Mouse (Mus musculus) hindbrain, embryonic 14.5 days (tissue): ENCODE data around the gene Tcf20. TPM values are rescaled to one million over a fixed set of nuclear protein-coding genes. Genes with fewer than 3 reads are reported as not detected.
A peak's percentile ranks its signal among the peaks of the same experiment; 100 is the strongest.

ENCODE experiments used
- ATAC-seq: fragments of 200-750 bp; cut with Nextera tagmentation; 2 replicates; pipeline ENCODE4 v1.8.0; 2017; ENCODE audit warnings: moderate number of reproducible peaks, mild to moderate bottlenecking, moderate TSS enrichment, moderate library complexity; ENCODE audit not compliant: low FRiP score
- DNase-seq: peaks from one replicate; pipeline ENCODE4 v3.0.0-alpha.2; 2015; ENCODE audit warnings: low spot score
- H3K27ac ChIP-seq: fragments of 300-500 bp; sonication (generic); 2 replicates; pipeline ENCODE4 v1.5.1; 2014; ENCODE audit warnings: mild to moderate bottlenecking, moderate library complexity
- H3K27me3 ChIP-seq: fragments of 300-500 bp; sonication (generic); 2 replicates; pipeline ENCODE4 v1.6.1; 2014; ENCODE audit warnings: mild to moderate bottlenecking, low read length, mixed read lengths; ENCODE audit not compliant: control insufficient read depth, insufficient read depth
- H3K36me3 ChIP-seq: fragments of 300-500 bp; sonication (generic); replicated peaks from 2 replicates; pipeline ENCODE4 v1.6.1; 2014; ENCODE audit not compliant: control insufficient read depth, insufficient read depth
- H3K4me1 ChIP-seq: fragments of 300-500 bp; sonication (generic); replicated peaks from 2 replicates; pipeline ENCODE4 v1.6.1; 2014; ENCODE audit warnings: antibody characterized with exemption, low read length, mixed read lengths; ENCODE audit not compliant: control insufficient read depth, insufficient read depth
- H3K4me2 ChIP-seq: fragments of 300-500 bp; sonication (generic); replicated peaks from 2 replicates; pipeline ENCODE4 v1.6.1; 2014; ENCODE audit warnings: mild to moderate bottlenecking, moderate library complexity
- H3K4me3 ChIP-seq: fragments of 300-500 bp; sonication (generic); replicated peaks from 2 replicates; pipeline ENCODE4 v1.5.1; 2014; ENCODE audit warnings: mild to moderate bottlenecking, low read length
- H3K9ac ChIP-seq: fragments of 300-500 bp; sonication (generic); 2 replicates; pipeline ENCODE4 v1.6.1; 2014
- H3K9me3 ChIP-seq: fragments of 300-500 bp; sonication (generic); 2 replicates; pipeline ENCODE4 v1.6.1; 2016; ENCODE audit warnings: low read length; ENCODE audit not compliant: control insufficient read depth
- WGBS: fragments of 180-500 bp; shearing (Covaris S2); extraction: QIAGEN DNeasy Blood & Tissue Kit; methylation state at CpG from one replicate; pipeline ENCODE4 v1.1.7; 2014; 5-methylcytosine and 5-hydroxymethylcytosine counted together
- polyA plus RNA-seq: library from polyadenylated mRNA; unstranded; fragments of >200 nt; fragmentation: Nextera tagmentation; extraction: Ambion mirVana; gene quantifications from 2 replicates; pipeline ENCODE4 v1.2.1, GENCODE M21; 2014

The Tcf20 gene
- 14.0 TPM in 2 replicates for polyA plus RNA-seq

DNA sequence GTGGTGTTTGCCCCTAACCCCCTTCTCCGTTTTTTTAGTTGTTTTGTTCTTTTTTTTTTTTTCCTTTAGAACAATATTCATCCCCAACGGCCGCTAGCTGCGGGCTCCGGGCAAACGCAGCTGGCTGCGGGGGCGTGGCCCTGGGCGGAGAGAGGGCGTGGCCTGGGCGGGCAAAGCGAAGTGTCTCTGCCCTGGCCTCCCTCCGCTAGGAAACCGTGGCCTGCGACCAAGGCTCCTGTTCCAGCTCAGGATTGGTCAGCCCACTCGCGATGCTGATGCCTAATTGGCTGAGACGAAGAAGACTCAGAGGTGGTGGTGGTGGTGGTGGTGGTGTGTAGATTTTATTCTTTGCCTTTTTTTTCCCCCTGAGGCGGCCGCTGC, at the start of gene Tcf20:
Tcf20 (minus strand) TSS at position 141 of the 381 bp plus-strand sequence.
- Histone ChIP-seq H3K27me3 (peaks cover 16% of the 10 kb centered on the region), H3K27ac (peak within 1 kb of the TSS; percentile 40)
- under 1% methylated on average over 20 of the region's 20 CpGs for WGBS

DNA sequence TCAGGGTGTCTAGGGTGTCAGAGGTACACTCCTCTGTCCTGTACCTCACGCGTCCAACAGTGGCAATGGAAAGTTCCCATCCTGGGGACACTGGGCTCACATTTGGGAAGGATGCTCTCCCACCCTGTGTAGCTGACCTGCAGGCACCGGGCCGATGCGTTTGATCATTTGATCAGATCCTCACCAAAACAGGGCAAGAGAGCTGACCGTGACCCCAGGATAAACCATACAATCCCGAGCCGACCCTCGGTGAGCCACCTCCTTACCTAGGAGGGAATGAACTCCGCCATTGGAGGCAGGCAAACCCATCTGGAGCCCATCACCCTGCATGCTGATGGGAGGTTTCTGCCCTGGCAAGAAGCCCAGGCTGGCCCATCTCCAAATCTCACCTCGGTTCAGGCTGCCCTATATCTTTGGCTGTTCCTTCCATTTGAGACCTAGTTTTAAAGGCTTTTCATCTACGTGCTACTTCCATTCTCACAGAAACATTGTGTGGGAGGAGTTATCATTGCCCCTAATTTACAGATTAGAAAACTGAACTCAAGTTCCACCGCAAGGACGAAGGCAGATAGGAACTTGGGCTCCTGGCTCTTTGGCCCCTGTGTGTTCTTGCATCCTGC, 49.3 kb upstream of the Tcf20 start:
- Histone ChIP-seq H3K36me3 (no peaks in the 10 kb centered on the region), H3K4me2 (no peak overlapping the region), H3K27ac (no peak overlapping the region), H3K4me3 (no peak overlapping the region), H3K4me1 (peaks cover 41% of the 10 kb centered on the region), H3K9me3 (no peaks in the 10 kb centered on the region), H3K27me3 (peaks cover 7% of the 10 kb centered on the region; the same call in 1 of the 2 replicates), H3K9ac (no peak overlapping the region)
- DNase-seq (peak; percentile 71), ATAC-seq (no peak)
- 79% methylated on average over 14 of the region's 14 CpGs for WGBS

More for the DNA sequence above, at the start of gene Tcf20:
- peak; percentile 84 for ATAC-seq
- DNase-seq: peak; percentile 82
- H3K9me3 ChIP-seq: no peaks in the 10 kb centered on the region
- peak within 1 kb of the TSS; percentile 21 for H3K9ac ChIP-seq
- H3K36me3 ChIP-seq: no peaks in the 10 kb centered on the region
- peaks cover 75% of the 10 kb centered on the region for H3K4me1 ChIP-seq
- H3K4me2 ChIP-seq: peak within 1 kb of the TSS; percentile 49
- peak within 1 kb of the TSS; percentile 28 for H3K4me3 ChIP-seq

GRCm38 (mm10) chr15:83036089-83036488, 48.4 kb upstream of the Tcf20 start:
- 69% methylated on average over 7 of the region's 7 CpGs for WGBS
- no peak overlapping the region for H3K4me3 ChIP-seq
- no peaks in the 10 kb centered on the region for H3K36me3 ChIP-seq
- peaks cover 41% of the 10 kb centered on the region for H3K4me1 ChIP-seq
- 0 out of 2 replicates have a peak, but pooled peaks cover 4% of the 10 kb centered on the region for H3K27me3 ChIP-seq
- H3K4me2 ChIP-seq: no peak overlapping the region
- no peak overlapping the region for H3K9ac ChIP-seq
- no peak for ATAC-seq
- DNase-seq: no peak
- no peak overlapping the region for H3K27ac ChIP-seq
- H3K9me3 ChIP-seq: no peaks in the 10 kb centered on the region

DNA sequence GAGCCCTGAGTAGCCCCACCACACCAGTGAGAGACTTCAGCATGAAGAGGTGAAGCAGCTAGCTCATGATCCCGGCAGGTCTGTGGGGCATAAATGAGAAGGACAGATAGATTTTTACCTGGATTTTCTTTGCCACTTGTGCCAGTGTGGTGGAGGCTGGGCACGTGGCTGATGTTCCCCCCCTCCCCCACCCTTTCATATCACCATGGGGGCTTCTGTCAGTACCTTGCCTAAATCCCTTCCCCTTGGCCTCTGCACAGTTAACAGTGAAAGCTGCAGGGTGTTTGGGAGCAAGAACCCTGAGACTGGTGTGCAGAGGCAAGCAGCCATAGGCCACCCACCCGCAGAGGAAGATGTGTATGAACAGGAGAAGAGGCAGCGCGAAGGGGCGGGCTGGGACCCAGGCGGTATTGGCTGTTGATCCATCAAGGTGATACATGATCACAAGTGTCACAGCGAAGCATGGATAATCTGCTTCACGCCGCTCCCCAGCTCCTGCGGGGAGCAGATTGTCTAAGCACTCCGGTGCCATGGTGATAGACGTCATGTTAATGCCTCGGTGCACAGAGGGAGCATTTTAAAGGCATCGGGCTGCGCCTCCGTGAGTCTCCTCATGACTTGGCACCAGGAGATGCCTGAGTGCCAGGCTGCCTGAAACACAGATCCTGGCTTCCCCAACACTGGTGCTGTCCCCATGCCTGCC, 46.8 kb upstream of the Tcf20 start:
- 5% methylated on average over 17 of the region's 17 CpGs for WGBS
- Histone ChIP-seq H3K4me2 (peak overlapping the region; percentile 42), H3K27me3 (0 out of 2 replicates have a peak, but pooled peaks cover 4% of the 10 kb centered on the region), H3K9ac (no peak overlapping the region), H3K9me3 (no peaks in the 10 kb centered on the region), H3K4me3 (no peak overlapping the region), H3K36me3 (no peaks in the 10 kb centered on the region), H3K4me1 (peaks cover 45% of the 10 kb centered on the region), H3K27ac (no peak overlapping the region)
- DNase-seq: peak; percentile 73
- ATAC-seq: peak; percentile 41; the same call in 1 of the 2 replicates

- H3K4me3 ChIP-seq: no peak within 1 kb of the TSS
- 25% methylated on average over 17 of the region's 17 CpGs for WGBS
- H3K9me3 ChIP-seq: no peaks in the 10 kb centered on the region
- H3K36me3 ChIP-seq: no peaks in the 10 kb centered on the region
- H3K9ac ChIP-seq: no peak within 1 kb of the TSS
- H3K27me3 ChIP-seq: 0 out of 2 replicates have a peak, but pooled peaks cover 4% of the 10 kb centered on the region
- no peak within 1 kb of the TSS for H3K27ac ChIP-seq
- H3K4me1 ChIP-seq: peaks cover 44% of the 10 kb centered on the region
- ATAC-seq (no peak), DNase-seq (no peak)
- peak within 1 kb of the TSS; percentile 42; the same call in 1 of the 2 replicates for H3K4me2 ChIP-seq
Observed at GRCm38 (mm10) chr15:83032981-83033541, 45.4 kb upstream of the Tcf20 start, which contains the start of gene Nfam1. Gene Nfam1, minus strand, starts transcription at chr15:83033306.

- Histone ChIP-seq H3K36me3 (no peaks in the 10 kb centered on the region), H3K4me1 (peaks cover 48% of the 10 kb centered on the region), H3K4me3 (no peak overlapping the region), H3K27ac (peak overlapping the region; percentile 29; the same call in 1 of the 2 replicates), H3K4me2 (no peak overlapping the region), H3K27me3 (peaks cover 9% of the 10 kb centered on the region; the same call in 1 of the 2 replicates), H3K9ac (no peak overlapping the region), H3K9me3 (no peaks in the 10 kb centered on the region)
- WGBS: 67% methylated on average over 4 of the region's 4 CpGs
- no peak for ATAC-seq
- no peak for DNase-seq
Observed at GRCm38 (mm10) chr15:83030884-83031283, 43.2 kb upstream of the Tcf20 start.

GRCm38 (mm10) chr15:83029725-83030718, 42.4 kb upstream of the Tcf20 start:
- ATAC-seq: no peak

DNA sequence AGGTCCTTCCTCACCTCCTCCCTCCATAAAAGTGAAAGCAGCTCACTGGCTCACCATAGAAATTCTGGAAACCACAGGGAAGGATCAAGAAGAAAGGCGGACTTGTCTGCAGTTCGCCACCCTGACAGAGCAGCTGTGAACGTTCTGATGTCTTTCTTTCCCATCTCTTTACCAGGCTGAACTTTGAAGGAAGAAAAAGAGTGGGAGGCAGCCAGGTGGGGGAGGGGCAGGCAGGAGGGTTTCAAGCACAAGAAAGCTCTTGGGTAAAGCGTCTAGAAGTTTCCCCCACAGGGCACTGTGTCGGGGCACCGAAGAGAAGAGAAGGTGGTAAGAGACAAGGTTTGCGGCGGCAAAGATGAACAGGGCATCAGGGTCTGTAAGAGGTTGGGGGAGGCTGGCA, 38.5 kb upstream of the Tcf20 start:
- H3K4me1 ChIP-seq: peaks cover 33% of the 10 kb centered on the region
- ATAC-seq (no peak), DNase-seq (no peak)
- no peak overlapping the region for H3K4me3 ChIP-seq
- no peak overlapping the region for H3K4me2 ChIP-seq
- H3K27me3 ChIP-seq: peaks cover 15% of the 10 kb centered on the region; the same call in 1 of the 2 replicates
- no peak overlapping the region for H3K27ac ChIP-seq
- H3K9ac ChIP-seq: no peak overlapping the region
- no peaks in the 10 kb centered on the region for H3K9me3 ChIP-seq
- no peaks in the 10 kb centered on the region for H3K36me3 ChIP-seq
- 51% methylated on average over 8 of the region's 8 CpGs for WGBS

More at GRCm38 (mm10) chr15:83029725-83030718, 42.4 kb upstream of the Tcf20 start:
- no peaks in the 10 kb centered on the region for H3K9me3 ChIP-seq
- H3K4me1 ChIP-seq: peaks cover 53% of the 10 kb centered on the region
- peak overlapping the region; percentile 29 for H3K27ac ChIP-seq
- WGBS: 28% methylated on average over 11 of the region's 11 CpGs
- no peak for DNase-seq
- H3K9ac ChIP-seq: peak overlapping the region; percentile 24; the same call in 1 of the 2 replicates
- H3K4me3 ChIP-seq: no peak overlapping the region
- H3K36me3 ChIP-seq: no peaks in the 10 kb centered on the region
- H3K4me2 ChIP-seq: no peak overlapping the region
- H3K27me3 ChIP-seq: peaks cover 14% of the 10 kb centered on the region; the same call in 1 of the 2 replicates
